Mouse (Mus musculus) cerebellum, adult 18-20 months (tissue): ENCODE data around the gene Plch2.
A peak's percentile ranks its signal among the peaks of the same experiment; 100 is the strongest.

ENCODE experiments used
- DNase-seq, 2 experiments: peaks; one replicate each; pipeline ENCODE4 v3.0.0; 2021

Gene Plch2

GRCm38 (mm10) chr4:154985151-154985777, 71.3 kb downstream of the Plch2 start:
- DNase-seq = no peak

- DNase-seq = no peak
Observed at GRCm38 (mm10) chr4:154983767-154984166, 72.8 kb downstream of the Plch2 start.

GRCm38 (mm10) chr4:154982247-154983120, 74.1 kb downstream of the Plch2 start:
- DNase-seq = no peak

- DNase-seq = peak; percentile 70 to 77
Observed at GRCm38 (mm10) chr4:154981530-154981929, 75.1 kb downstream of the Plch2 start.

DNA sequence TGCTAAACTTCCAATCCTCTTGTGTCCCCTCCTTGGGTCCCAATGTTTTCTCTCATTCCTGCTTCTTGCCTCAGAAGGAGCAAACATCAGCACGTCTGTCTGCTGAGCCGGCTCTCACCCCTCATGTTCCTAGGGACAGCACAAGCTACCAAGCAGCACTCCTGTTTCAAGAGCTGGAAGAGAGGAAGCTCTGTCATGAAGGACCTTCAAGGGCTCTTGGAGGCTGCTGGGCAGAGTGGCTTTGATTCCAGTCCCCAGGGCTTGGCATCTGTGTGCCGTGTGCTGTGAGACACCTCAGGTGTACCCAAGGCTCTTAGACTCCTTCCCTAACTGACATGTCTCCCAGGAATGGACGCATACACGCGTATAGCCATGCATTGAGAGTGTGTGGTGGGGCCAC, 75.5 kb downstream of the Plch2 start:
- DNase-seq = no peak

- DNase-seq = no peak
Observed at GRCm38 (mm10) chr4:154980110-154980509, 76.5 kb downstream of the Plch2 start.

GRCm38 (mm10) chr4:154974163-154974611, 82.4 kb downstream of the Plch2 start:
- DNase-seq = peak in 1 of 2 experiments; percentile 55

GRCm38 (mm10) chr4:154972546-154972945, 84.0 kb downstream of the Plch2 start:
- no peak for DNase-seq

DNA sequence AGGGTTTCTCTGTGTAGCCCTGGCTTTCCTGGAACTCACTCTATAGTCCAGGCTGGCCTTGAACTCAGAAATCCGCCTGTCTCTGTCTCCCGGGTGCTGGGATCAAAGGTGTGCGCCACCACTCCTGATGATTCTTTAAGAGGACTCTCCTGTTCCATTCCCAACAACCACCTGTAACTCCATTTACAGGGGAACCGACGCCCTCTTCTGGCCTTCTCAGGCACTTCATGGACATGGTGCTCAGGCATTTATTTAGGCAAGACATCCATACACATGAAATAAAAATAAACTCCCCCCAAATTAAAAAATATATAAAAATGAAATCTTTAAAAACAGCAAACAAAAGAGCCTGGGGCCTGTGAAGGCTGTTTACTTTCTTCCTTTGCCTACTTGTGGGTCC, 89.4 kb downstream of the Plch2 start:
- DNase-seq = peak; percentile 68 to 69

DNA sequence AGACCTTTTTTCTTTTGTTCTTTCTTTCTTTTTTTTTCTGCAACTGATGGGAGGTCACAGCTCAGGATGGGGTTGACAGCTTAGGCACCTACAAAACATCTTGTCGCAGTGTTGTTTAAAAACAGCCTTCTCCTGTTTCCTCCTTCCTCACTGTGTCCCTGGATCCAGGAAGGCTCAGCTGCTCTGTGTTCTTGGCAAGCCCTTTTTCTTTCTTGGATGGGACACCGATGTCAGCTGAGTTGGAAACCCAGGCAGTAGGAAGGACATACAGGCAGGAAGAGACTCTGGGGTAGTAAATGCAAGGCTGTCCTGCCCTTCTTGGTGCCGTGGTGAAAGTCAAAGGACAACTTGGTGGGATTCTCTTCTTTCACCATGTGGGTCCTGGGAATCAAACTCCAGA, 90.7 kb downstream of the Plch2 start:
- DNase-seq = no peak

DNA sequence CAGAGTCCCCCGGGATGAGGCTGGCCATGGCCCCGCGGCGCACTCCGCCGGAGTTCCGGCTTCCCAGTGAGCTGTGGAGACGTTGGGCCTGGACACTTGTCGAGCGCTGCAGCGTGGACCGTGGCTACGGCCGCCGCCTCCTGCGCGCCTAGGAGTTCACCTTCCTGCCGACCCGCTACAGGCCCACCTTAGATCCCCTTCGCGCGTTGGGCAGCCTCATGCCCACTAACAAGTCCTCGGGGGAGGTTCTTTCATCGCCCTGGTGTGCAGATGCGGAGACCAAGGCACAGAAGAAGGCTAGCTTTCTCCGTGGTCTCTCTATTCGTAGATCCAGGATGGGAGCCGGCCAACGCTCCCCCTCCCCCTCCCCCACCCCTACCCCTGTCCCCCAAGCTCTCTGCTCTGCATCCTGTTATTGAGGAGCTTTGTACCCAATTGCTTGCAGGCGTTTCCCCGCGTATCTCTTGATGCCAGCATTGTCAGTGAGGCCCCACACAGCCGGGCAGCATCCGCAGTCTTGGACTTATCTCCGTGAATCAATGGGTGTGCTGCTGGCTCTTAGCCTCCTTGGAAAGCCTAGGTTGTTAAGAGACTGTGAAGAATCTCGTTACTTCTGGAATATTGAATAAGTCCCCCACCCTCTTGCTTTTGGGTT, 91.9 kb downstream of the Plch2 start:
- no peak for DNase-seq

DNA sequence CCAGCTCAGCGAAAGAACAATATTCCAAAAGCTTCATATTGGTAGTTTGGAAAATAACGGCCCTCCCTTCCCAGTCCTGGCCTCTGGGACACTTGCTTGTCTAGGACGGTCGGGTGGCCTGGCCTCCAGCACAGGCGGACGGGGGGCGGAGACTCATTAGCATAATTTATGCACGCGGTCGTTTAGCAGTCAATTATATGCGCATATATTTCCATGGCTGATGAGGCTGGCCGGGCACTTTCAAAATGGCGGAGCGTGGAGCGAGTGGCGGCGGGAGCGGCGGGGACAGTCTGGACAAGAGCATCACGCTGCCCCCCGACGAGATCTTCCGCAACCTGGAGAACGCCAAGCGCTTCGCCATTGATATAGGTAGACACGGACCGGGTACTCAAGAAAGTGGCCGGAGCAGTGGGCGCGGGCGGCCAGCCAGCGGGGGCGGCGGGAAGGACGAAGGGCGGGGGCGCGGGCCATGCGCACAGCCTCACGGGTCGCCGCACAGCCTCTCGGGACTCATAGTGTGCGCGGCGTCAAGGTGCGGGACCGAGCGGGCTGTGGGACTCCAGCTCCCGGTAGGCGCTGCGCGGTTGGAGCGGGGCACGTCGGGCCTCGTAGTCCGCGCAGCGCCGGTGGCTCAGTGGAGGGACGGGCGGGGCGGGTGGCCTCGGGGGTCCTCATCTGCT, 92.5 kb downstream of the Plch2 start, which contains the start of gene Pank4:
TSS of gene Pank4 (plus strand) at position 223 of the 680 bp plus-strand sequence.
- peak; percentile 95 to 96 for DNase-seq

GRCm38 (mm10) chr4:154963190-154963836, 93.3 kb downstream of the Plch2 start:
- DNase-seq = no peak

GRCm38 (mm10) chr4:154962683-154963082, 93.9 kb downstream of the Plch2 start:
- no peak for DNase-seq

- DNase-seq = no peak
Observed at GRCm38 (mm10) chr4:154961911-154962310, 94.7 kb downstream of the Plch2 start.

DNA sequence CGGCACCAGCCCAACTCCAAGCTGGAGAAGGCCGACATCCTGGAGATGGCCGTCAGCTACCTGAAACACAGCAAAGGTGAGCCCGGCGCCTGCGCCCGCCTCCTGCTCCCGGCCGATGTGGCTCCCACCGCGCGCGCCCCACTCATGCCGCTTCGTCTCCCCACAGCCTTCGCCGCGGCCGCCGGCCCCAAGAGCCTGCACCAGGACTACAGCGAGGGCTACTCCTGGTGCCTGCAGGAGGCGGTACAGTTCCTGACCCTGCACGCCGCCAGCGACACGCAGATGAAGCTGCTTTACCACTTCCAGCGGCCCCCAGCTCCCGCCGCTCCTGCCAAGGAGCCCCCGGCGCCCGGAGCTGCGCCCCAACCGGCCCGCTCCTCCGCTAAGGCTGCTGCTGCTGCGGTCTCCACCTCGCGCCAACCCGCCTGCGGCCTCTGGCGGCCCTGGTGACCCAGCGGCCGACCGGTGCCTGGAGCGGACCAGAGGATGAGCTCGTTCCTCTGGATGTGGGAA, 95.3 kb downstream of the Plch2 start:
- DNase-seq = peak; percentile 69 to 73

GRCm38 (mm10) chr4:154960690-154961225, 95.8 kb downstream of the Plch2 start, which contains the start of gene Hes5:
TSS of gene Hes5 (plus strand) at chr4:154960923.
- peak in 1 of 2 experiments; percentile 64 for DNase-seq

DNA sequence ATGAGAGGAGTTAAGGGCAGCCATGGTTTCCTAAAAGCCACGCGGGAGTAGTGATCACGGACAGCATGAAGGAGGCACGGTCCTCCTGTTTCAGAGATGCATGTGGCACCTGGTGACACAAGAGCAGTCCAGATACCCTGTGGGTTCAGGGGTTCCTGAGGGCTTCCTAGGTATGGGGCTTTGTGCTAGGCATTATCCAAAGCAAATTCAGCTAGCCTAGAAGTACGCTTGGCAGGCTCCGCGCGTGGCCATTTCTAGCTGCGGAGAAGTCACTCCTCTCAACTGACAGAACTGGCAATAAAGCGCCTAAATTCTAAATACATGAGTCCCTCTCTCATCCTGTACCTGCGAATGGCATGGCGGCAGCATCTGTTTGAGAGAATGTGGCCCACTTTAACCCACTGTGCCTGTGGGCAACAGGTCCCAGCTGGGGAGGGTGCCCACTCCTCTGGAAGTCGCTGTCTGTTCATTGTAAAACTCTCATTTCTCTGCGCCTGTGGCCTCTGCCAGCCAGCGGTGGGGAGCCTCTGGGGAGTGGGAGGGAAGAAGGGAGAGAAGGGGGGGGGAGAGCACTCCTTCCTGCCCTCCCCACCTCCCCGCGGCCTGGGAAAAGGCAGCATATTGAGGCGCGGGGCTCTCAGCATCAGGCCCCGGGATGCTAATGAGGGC, 96.4 kb downstream of the Plch2 start:
- DNase-seq = no peak

- DNase-seq = no peak
Observed at GRCm38 (mm10) chr4:154958621-154959020, 98.0 kb downstream of the Plch2 start.

GRCm38 (mm10) chr4:154958171-154958570, 98.4 kb downstream of the Plch2 start:
- DNase-seq = peak; percentile 67 to 74
